Mouse (Mus musculus): ENCODE data around the gene Tcirg1. TPM values are rescaled to one million over a fixed set of nuclear protein-coding genes. Genes with fewer than 3 reads are reported as not detected.

The Tcirg1 gene
- total and polyA plus RNA-seq, 3 experiments = 7.4 to 50.5 (median 12.4) TPM

GRCm38 (mm10) chr19:3851979-3852681, 54.8 kb downstream of the Tcirg1 start:
- DNase-seq = peak; percentile 70 to 79
- Histone ChIP-seq H3K27ac (peak overlapping the region; percentile 89), H3K4me3 (peak overlapping the region; percentile 75), H3K36me3 (ENCODE audit: control insufficient read depth, insufficient read depth, low read length) (peaks cover 6% of the 10 kb centered on the region), H3K79me2 (replicated peaks; ENCODE audit: control insufficient read depth, insufficient read depth, low read length) (no peaks in the 10 kb centered on the region; the same call in 1 of the 2 replicates), H3K9ac (ENCODE audit: low read depth, low read length) (peak overlapping the region; percentile 86), H3K27me3 (ENCODE audit: control insufficient read depth, insufficient read depth, low read length) (no peaks in the 10 kb centered on the region), H3K4me1 (ENCODE audit: control insufficient read depth, insufficient read depth, low read length) (peaks cover 3% of the 10 kb centered on the region)
- intact Hi-C loops (cut with DNase I) = loop anchor here (2.0 to 5.0 kb wide), 3 partner anchors 55 to 130 kb away; partner anchors contain the start of gene Tcirg1
- under 1% methylated on average over 74 of the region's 74 CpGs for WGBS
- TF ChIP-seq POLR2A (IDR thresholded peaks at IDR 0.05; ENCODE audit: insufficient read depth, low read depth, low read length) (no peak), CTCF (IDR thresholded peaks at IDR 0.05) (0 out of 2 replicates have a peak, but pooled peaks have one; percentile 11)

GRCm38 (mm10) chr19:3851502-3851962, 55.4 kb downstream of the Tcirg1 start, which contains the start of gene Chka:
Chka (plus strand) TSS chr19:3851773.
- Histone ChIP-seq H3K9ac (ENCODE audit: low read depth, low read length) (peak within 1 kb of the TSS; percentile 86), H3K79me2 (replicated peaks; ENCODE audit: control insufficient read depth, insufficient read depth, low read length) (no peaks in the 10 kb centered on the region; the same call in 1 of the 2 replicates), H3K27ac (peak within 1 kb of the TSS; percentile 89), H3K36me3 (ENCODE audit: control insufficient read depth, insufficient read depth, low read length) (peaks cover 6% of the 10 kb centered on the region), H3K27me3 (ENCODE audit: control insufficient read depth, insufficient read depth, low read length) (no peaks in the 10 kb centered on the region), H3K4me1 (ENCODE audit: control insufficient read depth, insufficient read depth, low read length) (peaks cover 3% of the 10 kb centered on the region), H3K4me3 (peak within 1 kb of the TSS; percentile 75)
- TF ChIP-seq POLR2A (IDR thresholded peaks at IDR 0.05; ENCODE audit: insufficient read depth, low read depth, low read length) (peak; percentile 92), CTCF (IDR thresholded peaks at IDR 0.05) (peak; percentile 17; the same call in 1 of the 2 replicates), EP300 (IDR thresholded peaks at IDR 0.05; ENCODE audit: insufficient read depth, low read depth, low read length) (0 out of 2 replicates have a peak, but pooled peaks have one; percentile 34)
- DNase-seq = peak; percentile 96 to 98
- intact Hi-C loops (cut with DNase I) = loop anchor here (5.0 kb wide), 2 partner anchors 81 to 131 kb away; no protein-coding TSS in a partner anchor
- WGBS = under 1% methylated on average over 42 of the region's 54 CpGs

- Histone ChIP-seq H3K4me1 (ENCODE audit: control insufficient read depth, insufficient read depth, low read length) (peaks cover 3% of the 10 kb centered on the region), H3K27ac (peak overlapping the region; percentile 89), H3K36me3 (ENCODE audit: control insufficient read depth, insufficient read depth, low read length) (peaks cover 6% of the 10 kb centered on the region), H3K79me2 (replicated peaks; ENCODE audit: control insufficient read depth, insufficient read depth, low read length) (no peaks in the 10 kb centered on the region; the same call in 1 of the 2 replicates), H3K27me3 (ENCODE audit: control insufficient read depth, insufficient read depth, low read length) (no peaks in the 10 kb centered on the region), H3K4me3 (peak overlapping the region; percentile 75), H3K9ac (ENCODE audit: low read depth, low read length) (peak overlapping the region; percentile 66)
- no peak for DNase-seq
- intact Hi-C loops (cut with DNase I) = loop anchor here (5.0 kb wide), 2 partner anchors 81 to 131 kb away; no protein-coding TSS in a partner anchor
- 10% methylated on average over 19 of the region's 19 CpGs for WGBS
- no peak for TF ChIP-seq POLR2A (IDR thresholded peaks at IDR 0.05; ENCODE audit: insufficient read depth, low read depth, low read length)
- no peak for TF ChIP-seq CTCF (IDR thresholded peaks at IDR 0.05)
- TF ChIP-seq EP300 (IDR thresholded peaks at IDR 0.05; ENCODE audit: insufficient read depth, low read depth, low read length) = no peak
Observed at GRCm38 (mm10) chr19:3850847-3851469, 56.0 kb downstream of the Tcirg1 start.

GRCm38 (mm10) chr19:3850076-3850475, 56.9 kb downstream of the Tcirg1 start:
- intact Hi-C loops (cut with DNase I) = loop anchor here (5.0 kb wide), 2 partner anchors 82 to 132 kb away; no protein-coding TSS in a partner anchor
- no peak for DNase-seq
- Histone ChIP-seq H3K9ac (ENCODE audit: low read depth, low read length) (no peak overlapping the region), H3K4me3 (no peak overlapping the region), H3K4me1 (ENCODE audit: control insufficient read depth, insufficient read depth, low read length) (peaks cover 1% of the 10 kb centered on the region), H3K27me3 (ENCODE audit: control insufficient read depth, insufficient read depth, low read length) (no peaks in the 10 kb centered on the region), H3K79me2 (replicated peaks; ENCODE audit: control insufficient read depth, insufficient read depth, low read length) (no peaks in the 10 kb centered on the region; the same call in 1 of the 2 replicates), H3K36me3 (ENCODE audit: control insufficient read depth, insufficient read depth, low read length) (peaks cover 2% of the 10 kb centered on the region; the same call in 1 of the 2 replicates), H3K27ac (no peak overlapping the region)
- WGBS = 47% methylated on average over 5 of the region's 5 CpGs
- TF ChIP-seq POLR2A (IDR thresholded peaks at IDR 0.05; ENCODE audit: insufficient read depth, low read depth, low read length) (no peak), EP300 (IDR thresholded peaks at IDR 0.05; ENCODE audit: insufficient read depth, low read depth, low read length) (no peak), CTCF (IDR thresholded peaks at IDR 0.05) (no peak)

GRCm38 (mm10) chr19:3849251-3849650, 57.7 kb downstream of the Tcirg1 start:
- Histone ChIP-seq H3K4me3 (no peak overlapping the region), H3K36me3 (ENCODE audit: control insufficient read depth, insufficient read depth, low read length) (0 out of 2 replicates have a peak, but pooled peaks cover 2% of the 10 kb centered on the region), H3K79me2 (replicated peaks; ENCODE audit: control insufficient read depth, insufficient read depth, low read length) (no peaks in the 10 kb centered on the region; the same call in 1 of the 2 replicates), H3K9ac (ENCODE audit: low read depth, low read length) (no peak overlapping the region), H3K4me1 (ENCODE audit: control insufficient read depth, insufficient read depth, low read length) (peaks cover 1% of the 10 kb centered on the region), H3K27me3 (ENCODE audit: control insufficient read depth, insufficient read depth, low read length) (no peaks in the 10 kb centered on the region), H3K27ac (no peak overlapping the region)
- DNase-seq = no peak
- whole genome bisulfite sequencing = 84% methylated on average over 2 of the region's 2 CpGs
- no peak for TF ChIP-seq CTCF (IDR thresholded peaks at IDR 0.05)
- no peak for TF ChIP-seq POLR2A (IDR thresholded peaks at IDR 0.05; ENCODE audit: insufficient read depth, low read depth, low read length)
- no peak for TF ChIP-seq EP300 (IDR thresholded peaks at IDR 0.05; ENCODE audit: insufficient read depth, low read depth, low read length)
- intact Hi-C loops (cut with DNase I) = no loop called here
